Mouse (Mus musculus) hindbrain, embryonic 10.5 days (tissue): ENCODE results near the gene Pfdn6. TPM values are rescaled to one million over a fixed set of nuclear protein-coding genes. Genes with fewer than 3 reads are reported as not detected.

Experiments used
- DNase-seq: peaks from one replicate; pipeline ENCODE4 v3.0.0-alpha.2; 2017; ENCODE audit warnings: low spot score
- H3K27ac ChIP-seq: fragments of 300-500 bp; sonication (generic); 2 replicates; pipeline ENCODE4 v1.5.1; 2016; ENCODE audit warnings: mild to moderate bottlenecking, moderate library complexity
- H3K27me3 ChIP-seq: fragments of 300-500 bp; sonication (generic); 2 replicates; pipeline ENCODE4 v1.6.1; 2016; ENCODE audit warnings: mild to moderate bottlenecking; ENCODE audit not compliant: poor library complexity, insufficient read depth, severe bottlenecking
- H3K36me3 ChIP-seq: fragments of 300-500 bp; sonication (generic); 2 replicates; pipeline ENCODE4 v1.6.1; 2016; ENCODE audit warnings: mild to moderate bottlenecking, moderate library complexity
- H3K4me1 ChIP-seq: fragments of 300-500 bp; sonication (generic); replicated peaks from 2 replicates; pipeline ENCODE4 v1.6.1; 2016; ENCODE audit warnings: mild to moderate bottlenecking
- H3K4me3 ChIP-seq: fragments of 300-500 bp; sonication (generic); 2 replicates; pipeline ENCODE4 v1.5.1; 2016; ENCODE audit warnings: mild to moderate bottlenecking, moderate library complexity
- H3K9me3 ChIP-seq: fragments of 300-500 bp; sonication (generic); 2 replicates; pipeline ENCODE4 v1.6.1; 2016; ENCODE audit warnings: mild to moderate bottlenecking, moderate library complexity
- WGBS: fragments of 180-500 bp; shearing (Covaris S2); methylation state at CpG from one replicate; pipeline ENCODE4 v1.1.7; 2016; 5-methylcytosine and 5-hydroxymethylcytosine counted together
- polyA plus RNA-seq: library from polyadenylated mRNA; unstranded; fragments of >200 nt; fragmentation: Nextera tagmentation; extraction: Ambion mirVana; gene quantifications from 2 replicates; pipeline ENCODE4 v1.2.1, GENCODE M21; 2016

The Pfdn6 gene
- polyA plus RNA-seq, 1 experiment from 2014 or later = 228 TPM

DNA sequence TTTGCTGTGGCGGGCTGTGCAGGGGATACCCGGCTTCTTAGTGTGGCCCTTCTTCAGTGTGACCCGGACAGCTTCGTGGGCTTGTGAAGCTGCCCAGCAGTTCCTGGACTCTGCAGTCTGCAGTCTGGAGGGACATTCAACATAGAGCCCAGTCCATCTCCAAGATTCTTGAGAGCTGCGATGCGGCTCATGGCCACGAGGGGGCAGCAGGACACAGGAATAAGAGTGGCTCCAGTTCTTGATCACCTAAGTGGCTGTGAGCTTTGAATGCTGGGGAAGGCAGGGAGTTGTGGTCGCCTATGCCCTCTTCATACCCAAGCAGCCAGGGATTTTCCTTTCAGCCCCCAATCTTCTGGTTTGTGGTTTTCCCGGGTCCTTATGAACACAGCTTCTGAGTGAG, 28.3 kb upstream of the Pfdn6 start:
- H3K36me3 ChIP-seq = peaks cover 30% of the 10 kb centered on the region
- H3K27ac ChIP-seq = no peak overlapping the region
- WGBS = 4% methylated on average over 9 of the region's 9 CpGs
- H3K4me3 ChIP-seq = no peak overlapping the region
- H3K9me3 ChIP-seq = 0 out of 2 replicates have a peak, but pooled peaks cover 4% of the 10 kb centered on the region
- 0 out of 2 replicates have a peak, but pooled peaks cover 3% of the 10 kb centered on the region for H3K4me1 ChIP-seq
- no peaks in the 10 kb centered on the region; the same call in 1 of the 2 replicates for H3K27me3 ChIP-seq
- peak; percentile 88 for DNase-seq

DNA sequence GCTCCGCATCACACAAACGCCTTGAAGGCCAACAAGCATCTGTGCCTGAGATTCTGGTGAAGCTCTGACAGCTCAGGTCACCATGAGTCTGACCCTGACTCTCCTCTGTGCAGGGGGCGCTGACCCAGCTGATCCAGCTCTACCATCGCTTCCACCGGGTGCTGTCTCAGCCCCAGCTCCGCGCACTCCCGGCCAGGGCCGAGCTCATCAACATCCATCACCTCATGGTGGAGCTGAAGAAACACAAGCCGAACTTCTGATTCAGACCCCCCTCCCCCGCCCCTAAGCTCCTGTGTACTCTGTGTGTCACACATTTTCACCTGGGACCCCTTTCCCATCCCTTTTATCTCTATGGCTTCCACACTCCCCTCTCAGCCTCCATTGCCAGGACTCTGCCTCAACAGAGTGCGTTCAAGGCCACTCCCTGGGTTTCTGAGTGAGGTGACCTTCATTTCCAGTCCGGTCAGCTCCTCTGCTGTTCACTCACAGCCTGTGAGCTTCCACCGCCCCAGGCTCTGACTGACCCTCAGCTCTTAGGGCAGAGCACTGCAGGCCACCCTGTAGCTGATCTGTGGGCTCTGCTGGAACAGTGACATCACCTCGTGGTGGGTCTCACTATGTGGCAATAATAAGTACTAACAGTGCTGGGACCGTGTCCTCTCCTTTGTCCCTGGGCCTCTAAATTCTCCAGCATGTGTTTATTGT, 25.9 kb upstream of the Pfdn6 start:
- WGBS = 86% methylated on average over 16 of the region's 16 CpGs
- H3K27me3 ChIP-seq = no peaks in the 10 kb centered on the region; the same call in 1 of the 2 replicates

GRCm38 (mm10) chr17:33965082-33965845, 25.1 kb upstream of the Pfdn6 start:
- DNase-seq = no peak
- Histone ChIP-seq H3K9me3 (0 out of 2 replicates have a peak, but pooled peaks cover 4% of the 10 kb centered on the region), H3K36me3 (peaks cover 62% of the 10 kb centered on the region), H3K27me3 (no peaks in the 10 kb centered on the region), H3K27ac (no peak overlapping the region), H3K4me1 (0 out of 2 replicates have a peak, but pooled peaks cover 3% of the 10 kb centered on the region), H3K4me3 (no peak overlapping the region)
- 95% methylated on average over 17 of the region's 17 CpGs for WGBS

More for the DNA sequence above, 25.9 kb upstream of the Pfdn6 start:
- Histone ChIP-seq H3K4me3 (no peak overlapping the region), H3K9me3 (0 out of 2 replicates have a peak, but pooled peaks cover 4% of the 10 kb centered on the region), H3K36me3 (peaks cover 55% of the 10 kb centered on the region), H3K4me1 (0 out of 2 replicates have a peak, but pooled peaks cover 3% of the 10 kb centered on the region), H3K27ac (no peak overlapping the region)
- DNase-seq = no peak

DNA sequence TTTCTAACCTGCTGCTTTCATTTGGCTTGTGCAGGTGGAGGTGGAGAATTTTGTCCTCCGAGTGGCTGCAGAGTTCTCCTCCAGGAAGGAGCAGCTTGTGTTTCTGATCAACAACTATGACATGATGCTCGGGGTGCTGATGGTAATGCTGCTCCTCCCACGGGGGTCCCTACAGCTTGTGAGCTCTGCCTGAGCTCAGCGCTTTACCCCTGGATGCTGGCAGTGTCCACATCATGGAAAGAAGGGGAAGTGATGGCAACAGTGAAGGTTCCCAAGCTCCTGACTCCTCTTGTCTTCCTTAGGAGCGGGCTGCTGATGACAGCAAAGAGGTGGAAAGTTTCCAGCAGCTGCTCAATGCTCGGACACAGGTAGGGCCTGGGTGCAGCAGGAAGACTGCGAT, 22.7 kb upstream of the Pfdn6 start:
- DNase-seq = no peak
- Histone ChIP-seq H3K27me3 (no peaks in the 10 kb centered on the region), H3K36me3 (peaks cover 85% of the 10 kb centered on the region), H3K9me3 (no peaks in the 10 kb centered on the region), H3K4me1 (no peaks in the 10 kb centered on the region), H3K4me3 (no peak overlapping the region), H3K27ac (no peak overlapping the region)
- WGBS = 91% methylated on average over 7 of the region's 7 CpGs

GRCm38 (mm10) chr17:33959948-33960347, 19.8 kb upstream of the Pfdn6 start:
- no peak overlapping the region for H3K4me3 ChIP-seq
- no peak for DNase-seq
- no peaks in the 10 kb centered on the region for H3K27me3 ChIP-seq
- H3K27ac ChIP-seq = no peak overlapping the region
- H3K9me3 ChIP-seq = no peaks in the 10 kb centered on the region
- peaks cover 10% of the 10 kb centered on the region for H3K4me1 ChIP-seq
- peaks cover 67% of the 10 kb centered on the region for H3K36me3 ChIP-seq
- 94% methylated on average over 15 of the region's 15 CpGs for WGBS

- H3K9me3 ChIP-seq = no peaks in the 10 kb centered on the region
- H3K36me3 ChIP-seq = peaks cover 69% of the 10 kb centered on the region
- H3K4me3 ChIP-seq = no peak overlapping the region
- 95% methylated on average over 13 of the region's 13 CpGs for WGBS
- H3K4me1 ChIP-seq = peaks cover 17% of the 10 kb centered on the region
- H3K27me3 ChIP-seq = no peaks in the 10 kb centered on the region
- no peak overlapping the region for H3K27ac ChIP-seq
- DNase-seq = no peak
Observed at GRCm38 (mm10) chr17:33959135-33959534, 19.0 kb upstream of the Pfdn6 start.

GRCm38 (mm10) chr17:33958451-33958850, 18.3 kb upstream of the Pfdn6 start:
- Histone ChIP-seq H3K9me3 (no peaks in the 10 kb centered on the region), H3K27ac (no peak overlapping the region), H3K4me3 (no peak overlapping the region), H3K36me3 (peaks cover 69% of the 10 kb centered on the region), H3K4me1 (peaks cover 24% of the 10 kb centered on the region), H3K27me3 (no peaks in the 10 kb centered on the region)
- 96% methylated on average over 11 of the region's 11 CpGs for WGBS
- no peak for DNase-seq

- Histone ChIP-seq H3K9me3 (no peaks in the 10 kb centered on the region), H3K4me1 (peaks cover 33% of the 10 kb centered on the region), H3K4me3 (peak overlapping the region; percentile 9; the same call in 1 of the 2 replicates), H3K36me3 (peaks cover 69% of the 10 kb centered on the region), H3K27me3 (no peaks in the 10 kb centered on the region), H3K27ac (no peak overlapping the region)
- WGBS = 85% methylated on average over 6 of the region's 6 CpGs
- DNase-seq = no peak
Observed at GRCm38 (mm10) chr17:33957493-33957892, 17.4 kb upstream of the Pfdn6 start.

- Histone ChIP-seq H3K9me3 (no peaks in the 10 kb centered on the region), H3K27ac (peak overlapping the region; percentile 97), H3K36me3 (peaks cover 69% of the 10 kb centered on the region), H3K4me3 (peak overlapping the region; percentile 96), H3K27me3 (no peaks in the 10 kb centered on the region), H3K4me1 (peaks cover 44% of the 10 kb centered on the region)
- WGBS = 10% methylated on average over 10 of the region's 10 CpGs
- no peak for DNase-seq
Observed at GRCm38 (mm10) chr17:33956336-33956735, 16.2 kb upstream of the Pfdn6 start.

GRCm38 (mm10) chr17:33955555-33956214, 15.5 kb upstream of the Pfdn6 start, which contains the start of the genes Vps52 and Rps18:
Gene Vps52 (plus strand): TSS chr17:33955812.
Gene Rps18 (minus strand): TSS chr17:33956001.
- Histone ChIP-seq H3K4me3 (peak within 1 kb of the TSS; percentile 96), H3K36me3 (peaks cover 68% of the 10 kb centered on the region), H3K27me3 (no peaks in the 10 kb centered on the region), H3K4me1 (peaks cover 50% of the 10 kb centered on the region), H3K9me3 (no peaks in the 10 kb centered on the region), H3K27ac (peak within 1 kb of the TSS; percentile 97)
- peak; percentile 95 for DNase-seq
- WGBS = under 1% methylated on average over 50 of the region's 50 CpGs

DNA sequence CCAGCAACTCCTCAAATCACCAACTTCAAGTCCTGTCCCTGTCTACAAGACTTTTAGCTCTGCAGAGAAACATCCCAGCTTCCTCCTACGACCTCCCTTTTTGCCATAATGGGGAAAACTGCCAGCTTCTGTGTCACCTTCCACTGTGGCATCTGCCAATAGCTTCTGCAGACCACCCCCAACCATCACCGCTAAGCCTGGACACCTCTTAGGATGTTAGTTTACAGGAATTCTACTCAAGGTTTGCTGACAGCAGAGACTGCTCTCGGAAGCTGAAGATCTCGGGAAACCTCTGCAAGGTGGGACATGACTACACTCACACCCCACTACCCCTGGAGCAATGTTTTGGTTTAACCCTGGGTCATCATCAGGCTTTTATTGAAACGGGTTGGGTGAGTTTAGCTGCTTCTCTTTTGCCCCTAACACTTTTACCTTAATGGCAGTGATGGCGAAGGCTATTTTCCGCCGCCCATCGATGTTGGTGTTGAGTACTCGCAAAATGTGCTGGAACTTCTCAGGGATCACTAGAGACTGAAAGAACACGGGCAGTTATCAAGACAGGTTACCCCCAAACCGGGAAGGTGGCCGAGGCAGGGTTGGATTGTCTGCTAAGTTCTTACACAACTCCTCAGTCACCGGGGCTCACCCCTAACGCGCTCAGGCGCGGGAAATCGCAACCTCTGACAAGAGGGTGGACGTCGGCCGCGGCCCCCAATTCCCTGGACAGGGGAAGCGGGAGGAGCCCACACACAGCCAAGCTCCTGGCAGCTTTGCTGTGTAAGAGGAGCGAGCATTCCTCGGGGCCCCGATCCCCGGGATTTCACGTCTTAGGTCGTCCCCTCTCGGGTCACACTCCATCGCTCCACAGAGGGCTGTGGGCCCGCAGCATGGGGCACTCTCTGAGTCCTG, 14.8 kb upstream of the Pfdn6 start:
- Histone ChIP-seq H3K4me1 (peaks cover 57% of the 10 kb centered on the region), H3K36me3 (peaks cover 69% of the 10 kb centered on the region), H3K4me3 (peak overlapping the region; percentile 96), H3K27me3 (no peaks in the 10 kb centered on the region), H3K9me3 (no peaks in the 10 kb centered on the region), H3K27ac (peak overlapping the region; percentile 97)
- DNase-seq = no peak
- WGBS = 1% methylated on average over 33 of the region's 33 CpGs
